Mouse (Mus musculus) MEL (cell line): ENCODE results near the gene Pard3b.

ENCODE experiments used
- CTCF ChIP-seq, 3 experiments: IDR thresholded peaks in 2 of 3; conservative IDR thresholded peaks in 1 of 3; 2 replicates each; pipeline ENCODE4 v1.5.1; 2011 to 2012; ENCODE audit warnings: low read length in 3 of 3, low read depth in 2 of 3, mild to moderate bottlenecking in 2 of 3, improper control_type of control experiment in 1 of 3, inconsistent platforms in 1 of 3, mixed read lengths in 1 of 3, moderate library complexity in 1 of 3; ENCODE audit not compliant: control insufficient read depth in 1 of 3, insufficient read depth in 1 of 3, poor library complexity in 1 of 3, severe bottlenecking in 1 of 3
- GABPA ChIP-seq: IDR thresholded peaks from 2 replicates; pipeline ENCODE4 v1.6.1; 2012; ENCODE audit warnings: low read depth, mild to moderate bottlenecking, inconsistent platforms, low read length, improper control_type of control experiment, moderate library complexity
- KAT2A ChIP-seq: conservative IDR thresholded peaks from 2 replicates; pipeline ENCODE4 v1.6.1; 2012; ENCODE audit warnings: low read depth, low read length, improper control_type of control experiment, inconsistent platforms
- MEF2A ChIP-seq: IDR thresholded peaks from 2 replicates; pipeline ENCODE4 v1.6.1; 2014; ENCODE audit warnings: low read depth, mild to moderate bottlenecking, inconsistent platforms, low read length, improper control_type of control experiment; ENCODE audit not compliant: poor library complexity, insufficient replicate concordance, severe bottlenecking; ENCODE audit errors: extremely low read depth
- MXI1 ChIP-seq: IDR thresholded peaks from 2 replicates; pipeline ENCODE4 v1.6.1; 2011; ENCODE audit warnings: mild to moderate bottlenecking, low read depth, low read length, improper control_type of control experiment
- POLR2A ChIP-seq, 2 experiments: IDR thresholded peaks; 2 replicates each; pipeline ENCODE4 v1.6.1; 2011 to 2012; ENCODE audit warnings: low read length in 2 of 2, mild to moderate bottlenecking in 2 of 2, control low read depth in 1 of 2, improper control_type of control experiment in 1 of 2, low read depth in 1 of 2, moderate library complexity in 1 of 2; ENCODE audit not compliant: control insufficient read depth in 1 of 2, insufficient read depth in 1 of 2, poor library complexity in 1 of 2

DNA sequence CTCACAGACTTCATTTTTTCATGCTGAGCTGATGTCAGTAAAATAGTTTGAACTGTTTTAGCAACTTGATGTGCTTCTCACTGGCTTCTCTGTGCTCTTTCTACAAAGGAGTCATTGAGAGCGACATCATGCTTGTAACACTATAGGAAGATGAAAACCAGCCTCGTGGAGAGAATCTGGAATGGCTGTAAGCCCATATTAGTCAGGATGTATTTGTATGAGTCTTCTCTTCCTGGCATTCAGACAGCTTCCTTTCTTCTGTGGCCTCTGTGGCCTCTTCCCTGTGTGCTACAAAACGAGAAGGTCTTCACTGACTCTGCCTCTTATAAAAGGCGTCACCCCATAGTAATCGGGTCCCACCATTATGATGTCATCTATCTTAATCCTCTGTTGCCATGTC lies 212.6 kb downstream of the Pard3b start:
- TF ChIP-seq GABPA, result no peak
- no peak for TF ChIP-seq POLR2A (IDR thresholded peaks at IDR 0.05; ENCODE audit: control insufficient read depth in 1 of 2, insufficient read depth in 1 of 2, low read depth in 1 of 2, low read length in 2 of 2, poor library complexity in 1 of 2)
- no peak for TF ChIP-seq MXI1
- TF ChIP-seq CTCF (IDR thresholded peaks at IDR 0.05 in 2 of 3, conservative IDR thresholded peaks at IDR 0.05 in 1 of 3; ENCODE audit: control insufficient read depth in 1 of 3, insufficient read depth in 1 of 3, low read depth in 2 of 3, low read length in 3 of 3, poor library complexity in 1 of 3, severe bottlenecking in 1 of 3), result no peak
- no peak for TF ChIP-seq KAT2A
- no peak for TF ChIP-seq MEF2A
